Mouse (Mus musculus) kidney, postnatal 0 days (tissue): ENCODE results near the gene Stk32c. TPM values are rescaled to one million over a fixed set of nuclear protein-coding genes. Genes with fewer than 3 reads are reported as not detected.
A peak's percentile ranks its signal among the peaks of the same experiment; 100 is the strongest.

Experiments used
- ATAC-seq: fragments of 200-750 bp; cut with Nextera tagmentation; replicated peaks from 2 replicates; pipeline ENCODE4 v1.8.0; 2017; ENCODE audit warnings: low read depth, moderate number of reproducible peaks, moderate TSS enrichment, moderate library complexity; ENCODE audit not compliant: low FRiP score
- DNase-seq: peaks from one replicate; pipeline ENCODE4 v3.0.0-alpha.2; 2016; ENCODE audit warnings: low spot score
- H3K27ac ChIP-seq: fragments of 300-500 bp; sonication (generic); 2 replicates; pipeline ENCODE4 v1.5.1; 2014; ENCODE audit warnings: mild to moderate bottlenecking
- H3K27me3 ChIP-seq: fragments of 300-500 bp; sonication (generic); 2 replicates; pipeline ENCODE4 v1.6.1; 2014; ENCODE audit warnings: low read length, mixed read lengths; ENCODE audit not compliant: insufficient read depth
- H3K36me3 ChIP-seq: fragments of 300-500 bp; sonication (generic); 2 replicates; pipeline ENCODE4 v1.6.1; 2014; ENCODE audit warnings: low read length, mixed read lengths; ENCODE audit not compliant: insufficient read depth
- H3K4me1 ChIP-seq: fragments of 300-500 bp; sonication (generic); replicated peaks from 2 replicates; pipeline ENCODE4 v1.6.1; 2014; ENCODE audit warnings: antibody characterized with exemption, low read length, mixed read lengths; ENCODE audit not compliant: insufficient read depth
- H3K4me2 ChIP-seq: fragments of 300-500 bp; sonication (generic); 2 replicates; pipeline ENCODE4 v1.6.1; 2014; ENCODE audit warnings: mild to moderate bottlenecking, low read length, moderate library complexity, mixed read lengths
- H3K4me3 ChIP-seq: fragments of 300-500 bp; sonication (generic); replicated peaks from 2 replicates; pipeline ENCODE4 v1.5.1; 2014; ENCODE audit warnings: low read depth, low read length
- H3K9ac ChIP-seq: fragments of 300-500 bp; sonication (generic); 2 replicates; pipeline ENCODE4 v1.6.1; 2014; ENCODE audit warnings: low read depth, low read length
- H3K9me3 ChIP-seq: fragments of 300-500 bp; sonication (generic); replicated peaks from 2 replicates; pipeline ENCODE4 v1.6.1; 2016; ENCODE audit warnings: low read length, inconsistent platforms, mixed read lengths
- CTCF ChIP-seq: IDR thresholded peaks from 2 replicates; pipeline ENCODE4 v1.5.1; 2016; ENCODE audit warnings: antibody characterized with exemption, low read depth, mild to moderate bottlenecking, moderate library complexity
- WGBS: fragments of 180-500 bp; shearing (Covaris S2); extraction: QIAGEN DNeasy Blood & Tissue Kit; methylation state at CpG from one replicate; pipeline ENCODE4 v1.1.7; 2014; 5-methylcytosine and 5-hydroxymethylcytosine counted together
- polyA plus RNA-seq: library from polyadenylated mRNA; unstranded; fragments of >200 nt; fragmentation: Nextera tagmentation; extraction: Ambion mirVana; gene quantifications from 2 replicates; pipeline ENCODE4 v1.2.1, GENCODE M21; 2015

Stk32c gene
- polyA plus RNA-seq, 1 experiment from 2014 or later, result 0.25 TPM

DNA sequence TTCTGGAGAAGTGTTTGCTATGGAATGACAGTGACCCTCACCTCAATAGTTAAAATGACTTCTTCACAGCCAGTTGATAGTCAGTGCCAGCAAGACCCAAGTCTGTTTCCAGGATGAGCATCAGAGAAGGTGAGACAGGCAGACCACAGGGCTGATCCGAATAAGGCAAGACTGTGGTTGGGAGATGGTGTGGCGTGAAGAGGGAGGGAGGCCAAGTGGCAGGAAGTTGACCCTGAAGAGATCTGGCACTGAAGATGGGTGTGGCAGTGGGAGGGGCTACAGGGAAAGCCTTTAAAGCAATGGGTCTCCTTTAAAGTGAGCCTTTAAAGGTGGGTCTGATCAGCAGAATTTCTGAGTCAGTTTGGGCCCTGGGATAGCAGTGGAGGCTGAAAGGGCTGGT, 55.6 kb downstream of the Stk32c start:
- no peak for TF ChIP-seq CTCF
- Histone ChIP-seq H3K27me3 (no peaks in the 10 kb centered on the region), H3K4me2 (no peak overlapping the region), H3K9me3 (no peaks in the 10 kb centered on the region), H3K4me3 (no peak overlapping the region), H3K9ac (no peak overlapping the region), H3K27ac (no peak overlapping the region), H3K4me1 (no peaks in the 10 kb centered on the region), H3K36me3 (no peaks in the 10 kb centered on the region)
- DNase-seq (no peak), ATAC-seq (no peak)
- WGBS, result 34% methylated on average over 2 of the region's 2 CpGs

GRCm38 (mm10) chr7:139156341-139157058, 56.6 kb downstream of the Stk32c start:
- no peaks in the 10 kb centered on the region for H3K9me3 ChIP-seq
- H3K4me1 ChIP-seq, result no peaks in the 10 kb centered on the region
- 0 out of 2 replicates have a peak overlapping the region, but pooled peaks have one; percentile 25 for H3K27ac ChIP-seq
- 33% methylated on average over 10 of the region's 10 CpGs for WGBS
- no peaks in the 10 kb centered on the region for H3K27me3 ChIP-seq
- DNase-seq (peak; percentile 54), ATAC-seq (0 out of 2 replicates have a peak, but pooled peaks have one; percentile 29)
- H3K36me3 ChIP-seq, result no peaks in the 10 kb centered on the region
- no peak overlapping the region for H3K9ac ChIP-seq
- H3K4me2 ChIP-seq, result no peak overlapping the region
- no peak overlapping the region for H3K4me3 ChIP-seq
- TF ChIP-seq CTCF, result no peak

- Histone ChIP-seq H3K9ac (no peak overlapping the region), H3K27me3 (no peaks in the 10 kb centered on the region), H3K27ac (no peak overlapping the region), H3K9me3 (no peaks in the 10 kb centered on the region), H3K4me1 (no peaks in the 10 kb centered on the region), H3K4me2 (no peak overlapping the region), H3K36me3 (no peaks in the 10 kb centered on the region), H3K4me3 (no peak overlapping the region)
- TF ChIP-seq CTCF, result no peak
- ATAC-seq (no peak), DNase-seq (peak; percentile 32)
- 71% methylated on average over 7 of the region's 7 CpGs for WGBS
These were observed 60.2 kb downstream of the Stk32c start for GRCm38 (mm10) chr7:139152927-139153326.

DNA sequence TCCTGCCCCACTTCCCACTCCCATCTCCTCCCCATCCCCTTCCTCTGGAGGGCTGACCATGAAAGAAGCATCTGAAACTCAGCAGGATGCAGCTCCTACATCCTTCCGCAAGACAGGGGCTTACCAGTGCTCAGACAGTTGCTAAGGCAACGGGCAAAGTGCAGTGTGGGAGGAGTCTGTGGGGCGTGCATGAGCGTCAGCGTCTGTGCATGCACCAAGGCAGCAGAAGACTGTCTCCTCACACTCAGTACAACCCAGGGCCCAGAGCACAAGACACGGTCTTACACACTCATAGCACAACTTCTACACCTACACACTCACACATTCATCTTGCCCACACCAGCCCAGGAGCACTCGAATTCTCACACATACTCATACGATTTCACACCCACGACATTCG, 62.0 kb downstream of the Stk32c start:
- no peak overlapping the region for H3K27ac ChIP-seq
- H3K9me3 ChIP-seq, result no peaks in the 10 kb centered on the region
- no peaks in the 10 kb centered on the region for H3K4me1 ChIP-seq
- no peaks in the 10 kb centered on the region for H3K27me3 ChIP-seq
- 28% methylated on average over 10 of the region's 10 CpGs for WGBS
- TF ChIP-seq CTCF, result no peak
- DNase-seq, result peak; percentile 78
- H3K4me2 ChIP-seq, result no peak overlapping the region
- ATAC-seq, result peak; percentile 83
- H3K4me3 ChIP-seq, result no peak overlapping the region
- H3K36me3 ChIP-seq, result no peaks in the 10 kb centered on the region
- no peak overlapping the region for H3K9ac ChIP-seq

DNA sequence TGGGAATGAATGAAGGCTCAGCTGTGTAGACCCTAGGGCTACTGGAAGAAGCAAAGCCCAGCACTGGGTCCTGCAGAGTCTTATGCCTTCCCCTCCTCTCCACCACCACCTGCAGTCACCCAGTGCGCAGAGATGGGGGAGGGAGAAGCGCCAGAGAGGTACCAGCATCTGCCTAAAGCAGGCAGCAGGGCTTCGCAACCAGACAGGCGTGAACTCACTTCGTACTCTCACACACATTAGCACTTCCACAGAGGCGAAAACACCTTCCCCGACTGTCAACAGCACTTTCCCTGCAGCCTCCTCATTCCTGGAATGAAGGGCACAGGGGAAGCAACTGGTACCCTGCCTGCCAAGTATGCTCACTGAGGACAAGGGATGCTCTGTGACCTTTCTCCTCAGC, 63.7 kb downstream of the Stk32c start:
- H3K27me3 ChIP-seq, result no peaks in the 10 kb centered on the region
- H3K4me1 ChIP-seq, result no peaks in the 10 kb centered on the region
- H3K9ac ChIP-seq, result no peak overlapping the region
- no peak overlapping the region for H3K27ac ChIP-seq
- no peak for ATAC-seq
- 47% methylated on average over 7 of the region's 7 CpGs for WGBS
- no peaks in the 10 kb centered on the region for H3K9me3 ChIP-seq
- H3K4me3 ChIP-seq, result no peak overlapping the region
- DNase-seq, result no peak
- H3K4me2 ChIP-seq, result no peak overlapping the region
- no peaks in the 10 kb centered on the region for H3K36me3 ChIP-seq
- TF ChIP-seq CTCF, result no peak

- Histone ChIP-seq H3K4me2 (no peak overlapping the region), H3K4me3 (no peak overlapping the region), H3K36me3 (no peaks in the 10 kb centered on the region), H3K27me3 (no peaks in the 10 kb centered on the region), H3K4me1 (no peaks in the 10 kb centered on the region), H3K9ac (no peak overlapping the region), H3K27ac (no peak overlapping the region), H3K9me3 (no peaks in the 10 kb centered on the region)
- ATAC-seq, result no peak
- WGBS, result 38% methylated on average over 4 of the region's 4 CpGs
- no peak for DNase-seq
- TF ChIP-seq CTCF, result no peak
These were observed 65.7 kb downstream of the Stk32c start for GRCm38 (mm10) chr7:139147360-139147759.

GRCm38 (mm10) chr7:139145891-139146290, 67.2 kb downstream of the Stk32c start:
- WGBS, result 59% methylated on average over 7 of the region's 7 CpGs
- no peak overlapping the region for H3K4me2 ChIP-seq
- no peak overlapping the region for H3K4me3 ChIP-seq
- no peak for TF ChIP-seq CTCF
- no peak for DNase-seq
- H3K4me1 ChIP-seq, result no peaks in the 10 kb centered on the region
- no peaks in the 10 kb centered on the region for H3K36me3 ChIP-seq
- H3K9me3 ChIP-seq, result no peaks in the 10 kb centered on the region
- no peaks in the 10 kb centered on the region for H3K27me3 ChIP-seq
- H3K27ac ChIP-seq, result no peak overlapping the region
- ATAC-seq, result no peak
- H3K9ac ChIP-seq, result no peak overlapping the region
